Mouse (Mus musculus) bone marrow macrophage, adult 2 months (primary cell): Measurements from ENCODE around the gene Kcnip3.

Experiments used
- CTCF ChIP-seq: IDR thresholded peaks from 2 replicates; pipeline ENCODE4 v1.5.1; 2012; ENCODE audit warnings: low read depth, mild to moderate bottlenecking, low read length, moderate library complexity
- POLR2A ChIP-seq: IDR thresholded peaks from 2 replicates; pipeline ENCODE4 v1.6.1; 2012; ENCODE audit warnings: mild to moderate bottlenecking, low read depth, low read length, borderline replicate concordance

DNA sequence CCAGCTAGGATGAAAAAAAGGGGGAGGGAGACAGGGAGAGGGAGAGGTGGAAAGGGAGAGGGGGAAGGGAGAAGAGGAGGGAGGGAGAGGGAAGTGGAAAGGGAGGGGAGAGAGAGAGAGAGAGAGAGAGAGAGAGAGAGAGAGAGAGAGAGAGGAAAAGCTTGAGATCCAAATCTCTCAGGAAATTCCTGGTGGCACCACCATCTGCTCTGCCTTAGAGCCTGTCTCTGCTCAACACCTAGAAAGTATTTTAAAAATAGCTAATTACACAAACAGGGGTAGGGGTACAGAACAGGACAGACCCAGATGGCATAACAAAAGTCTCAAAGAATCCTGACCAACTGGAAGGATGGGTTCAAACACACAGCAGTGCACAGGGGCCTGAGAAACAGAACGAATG is 28.6 kb upstream of the Kcnip3 start:
- TF ChIP-seq POLR2A = no peak
- TF ChIP-seq CTCF = no peak
